Mouse (Mus musculus): Measurements from ENCODE around the gene Olfr516. TPM values are rescaled to one million over a fixed set of nuclear protein-coding genes. Genes with fewer than 3 reads are reported as not detected.

Olfr516 gene
- not detected for polyA plus RNA-seq (2017; shearing (Covaris generic))

DNA sequence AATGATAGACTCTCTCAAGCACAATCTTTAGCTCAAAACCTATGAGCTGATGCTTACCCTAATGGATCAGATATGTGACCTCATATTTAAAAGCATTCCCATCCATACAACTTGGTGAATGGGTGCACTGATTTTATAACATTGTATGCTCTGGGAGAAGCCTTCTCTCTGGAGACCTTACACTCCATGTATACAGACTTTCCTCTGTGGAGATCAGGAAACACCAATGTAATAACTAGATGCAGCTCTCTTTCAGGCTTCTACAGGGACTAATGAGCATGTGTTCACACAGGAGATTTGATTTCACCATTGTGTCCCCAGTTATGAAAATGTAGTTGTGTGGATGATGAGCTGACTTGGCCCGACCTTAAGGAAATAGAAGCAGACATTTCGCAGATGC lies at the start of gene Olfr516:
Olfr516 (minus strand) TSS at position 101 of the 400 bp plus-strand sequence.

DNA sequence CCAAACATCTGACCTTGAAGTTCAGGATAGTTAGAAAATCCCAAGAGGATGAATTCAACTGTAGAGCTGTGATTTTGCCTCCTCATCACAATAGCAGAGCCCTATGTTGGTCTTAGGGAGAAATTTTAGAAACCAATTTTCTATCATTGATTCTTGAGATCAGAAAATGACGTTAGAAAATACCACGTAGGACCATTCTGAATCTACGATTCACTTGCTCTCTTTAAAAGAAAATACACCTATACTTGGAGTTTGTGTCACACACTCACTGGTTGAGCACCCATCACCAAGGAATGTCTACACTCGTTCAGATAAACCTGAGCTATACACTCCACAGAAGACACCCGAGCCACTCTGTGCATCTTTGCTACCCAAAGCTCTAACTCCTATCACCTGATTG lies 44.0 kb upstream of the Olfr516 start, which contains the start of gene Olfr519:
Olfr519 (minus strand) TSS at position 101 of the 400 bp plus-strand sequence.

DNA sequence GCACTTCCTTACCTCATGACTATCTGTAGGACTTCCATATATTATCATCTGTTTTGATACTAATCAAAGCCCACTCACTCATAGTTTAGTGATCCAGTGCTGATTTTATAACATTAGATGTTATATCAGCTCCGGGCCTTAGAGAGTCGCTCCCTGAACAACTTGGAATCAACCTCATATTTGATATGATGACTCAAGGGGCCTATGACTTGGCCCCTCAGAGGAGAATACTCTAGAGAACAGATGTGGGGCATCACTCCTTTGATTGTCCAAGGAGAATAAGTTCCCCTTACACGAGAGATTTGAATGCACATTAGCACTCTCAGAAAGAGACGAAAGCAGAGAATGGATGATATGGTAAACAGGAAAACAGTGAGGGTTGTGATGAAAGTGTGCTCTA lies 34.6 kb upstream of the Olfr516 start, which contains the start of gene Olfr518:
Olfr518 (minus strand) TSS at position 101 of the 400 bp plus-strand sequence.

DNA sequence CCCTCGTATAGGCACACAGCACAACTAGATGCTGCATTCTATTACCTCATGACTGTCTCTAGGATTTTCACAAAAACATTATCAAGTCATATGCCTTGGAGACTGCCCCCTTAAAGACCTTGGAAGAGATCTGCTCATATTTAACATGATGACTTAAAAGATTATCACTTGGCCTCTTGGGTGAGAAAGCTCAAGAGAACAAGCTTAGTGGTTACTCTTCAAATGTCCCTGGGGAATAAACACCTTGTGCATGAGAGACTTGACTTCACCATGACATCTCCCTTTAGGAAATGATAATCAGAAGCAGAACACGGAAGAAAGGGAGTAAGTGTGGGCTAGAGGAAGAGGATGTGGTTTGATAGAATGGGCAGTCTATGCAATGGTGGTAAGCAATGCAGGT lies 21.9 kb upstream of the Olfr516 start, which contains the start of gene Olfr517:
Olfr517 (minus strand) TSS at position 101 of the 400 bp plus-strand sequence.

DNA sequence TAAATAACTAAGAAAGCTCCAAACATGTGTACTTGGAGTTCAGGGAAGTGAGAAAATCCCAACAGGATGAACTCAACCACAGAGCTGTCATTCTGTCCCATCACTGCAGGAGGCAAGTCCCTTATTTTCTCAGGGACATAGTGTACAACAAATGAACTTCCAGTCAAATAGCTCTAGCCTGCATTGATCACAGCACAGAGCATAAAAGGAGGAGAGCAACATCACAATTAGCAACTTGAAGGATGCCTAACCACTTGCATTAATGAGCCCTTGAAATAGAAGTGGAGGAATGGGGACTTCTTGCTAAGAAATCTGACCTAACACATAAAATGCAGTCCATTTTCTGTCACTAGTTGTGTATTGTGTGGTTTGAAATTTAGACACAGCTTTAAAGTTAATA lies 24.4 kb downstream of the Olfr516 start, which contains the start of gene Olfr514:
Olfr514 (minus strand) TSS at position 101 of the 400 bp plus-strand sequence.

Other genes starting within 250 kb of the Olfr516 start
- not detected for gene Olfr506, start 239.7 kb downstream of the Olfr516 start, polyA plus RNA-seq (2017; shearing (Covaris generic))
- gene Olfr507, start 228.7 kb downstream of the Olfr516 start, polyA plus RNA-seq (2017; shearing (Covaris generic)) = not detected
- not detected for gene Olfr508, start 220.5 kb downstream of the Olfr516 start, polyA plus RNA-seq (2017; shearing (Covaris generic))
- not detected for gene Olfr509, start 198.6 kb downstream of the Olfr516 start, polyA plus RNA-seq (2017; shearing (Covaris generic))
- not detected for gene Olfr510, start 184.1 kb downstream of the Olfr516 start, polyA plus RNA-seq (2017; shearing (Covaris generic))
- gene Olfr512, start 137.2 kb downstream of the Olfr516 start, polyA plus RNA-seq (2017; shearing (Covaris generic)) = not detected
- not detected for gene Olfr513, start 99.6 kb downstream of the Olfr516 start, polyA plus RNA-seq (2017; shearing (Covaris generic))
- not detected for gene Olfr514, start 24.5 kb downstream of the Olfr516 start, polyA plus RNA-seq (2017; shearing (Covaris generic))
- gene Olfr517, start 21.9 kb upstream of the Olfr516 start, polyA plus RNA-seq (2017; shearing (Covaris generic)) = not detected
- not detected for gene Olfr518, start 34.5 kb upstream of the Olfr516 start, polyA plus RNA-seq (2017; shearing (Covaris generic))
- gene Olfr519, start 43.9 kb upstream of the Olfr516 start, polyA plus RNA-seq (2017; shearing (Covaris generic)) = not detected
- 0.29 TPM for gene Nlrp10, start 79.6 kb upstream of the Olfr516 start, polyA plus RNA-seq (2017; shearing (Covaris generic))
- 26.4 TPM for gene Eif3f, start 83.9 kb upstream of the Olfr516 start, polyA plus RNA-seq (2017; shearing (Covaris generic))
- 1.1 TPM for gene Tub, start 99.8 kb upstream of the Olfr516 start, polyA plus RNA-seq (2017; shearing (Covaris generic))
- 0.60 TPM for gene Ric3, start 232.8 kb upstream of the Olfr516 start, polyA plus RNA-seq (2017; shearing (Covaris generic))